Comparison of ENCODE assay signal across 8 mouse cellular contexts in genomic region chr5:108269063-108269810, GRCm38 (mm10). TPM values are rescaled to one million over a fixed set of nuclear protein-coding genes. Genes with fewer than 3 reads are reported as not detected.
A peak's percentile ranks its signal among the peaks of the same experiment; 100 is the strongest.
DNase-seq lines count a peak whose midpoint lies in the region; ATAC-seq and TF ChIP-seq lines count a peak whose summit lies in the region.

No protein-coding gene starts in this region.

- peaks cover 4% of the 10 kb centered on the region; the same call in 1 of the 2 replicates for H3K36me3 ChIP-seq in heart, embryonic 15.5 days
- peaks cover 7% of the 10 kb centered on the region for H3K36me3 ChIP-seq in liver, embryonic 14.5 days (replicated peaks; ENCODE audit: control insufficient read depth, insufficient read depth, low read depth)
- 0 out of 2 replicates have a peak, but pooled peaks cover 3% of the 10 kb centered on the region for H3K36me3 ChIP-seq in stomach, embryonic 14.5 days (ENCODE audit: control insufficient read depth, insufficient read depth, low read length)

- TF ChIP-seq EP300 in liver, embryonic 14.5 days (IDR thresholded peaks at IDR 0.05; ENCODE audit: low read depth) = no peak; the same call in 1 of the 2 replicates

- no peaks in the 10 kb centered on the region for H3K27me3 ChIP-seq in heart, embryonic 15.5 days
- H3K27me3 ChIP-seq in liver, embryonic 14.5 days (ENCODE audit: control insufficient read depth, insufficient read depth, low read length) = no peaks in the 10 kb centered on the region
- no peaks in the 10 kb centered on the region for H3K27me3 ChIP-seq in stomach, embryonic 14.5 days (ENCODE audit: control insufficient read depth, insufficient read depth, low read length)

- H3K4me2 ChIP-seq in heart, embryonic 15.5 days = peak overlapping the region; percentile 78
- peak overlapping the region; percentile 96 for H3K4me2 ChIP-seq in liver, embryonic 14.5 days (ENCODE audit: low read depth)
- H3K4me2 ChIP-seq in stomach, embryonic 14.5 days (replicated peaks; ENCODE audit: low read depth, low read length) = peak overlapping the region; percentile 76

- ATAC-seq in frontal cortex, adult (ENCODE audit: low TSS enrichment) = peak; percentile 60
- peak; percentile 53 for ATAC-seq in heart, embryonic 15.5 days (replicated peaks; ENCODE audit: insufficient number of reproducible peaks, insufficient read depth, low FRiP score, low read depth)
- peak; percentile 70 for ATAC-seq in liver, embryonic 14.5 days (ENCODE audit: insufficient read depth)
- peak; percentile 73; the same call in 1 of the 2 replicates for ATAC-seq in stomach, embryonic 14.5 days (ENCODE audit: insufficient number of reproducible peaks, insufficient read depth, low FRiP score, low read depth)

- H3K9ac ChIP-seq in heart, embryonic 15.5 days = peak overlapping the region; percentile 96
- peak overlapping the region; percentile 94 for H3K9ac ChIP-seq in liver, embryonic 14.5 days (replicated peaks)
- H3K9ac ChIP-seq in stomach, embryonic 14.5 days (replicated peaks; ENCODE audit: low read depth, low read length) = peak overlapping the region; percentile 88

- peak overlapping the region; percentile 98 for H3K27ac ChIP-seq in heart, embryonic 15.5 days
- peak overlapping the region; percentile 95 for H3K27ac ChIP-seq in liver, embryonic 14.5 days
- H3K27ac ChIP-seq in stomach, embryonic 14.5 days (ENCODE audit: low read length) = peak overlapping the region; percentile 97

- no peak for TF ChIP-seq POLR2A in brain, embryonic 14.5 days (IDR thresholded peaks at IDR 0.05; ENCODE audit: borderline replicate concordance, extremely low read depth, insufficient read depth, insufficient read length, poor library complexity, severe bottlenecking)

- WGBS in heart, embryonic 15.5 days = under 1% methylated on average over 44 of the region's 44 CpGs
- under 1% methylated on average over 43 of the region's 44 CpGs for WGBS in liver, embryonic 14.5 days (ENCODE audit: insufficient replicate concordance)
- WGBS in stomach, embryonic 14.5 days = under 1% methylated on average over 43 of the region's 44 CpGs

- H3K4me3 ChIP-seq in heart, embryonic 15.5 days = peak overlapping the region; percentile 90
- peak overlapping the region; percentile 84 to 100 for H3K4me3 ChIP-seq in liver, embryonic 14.5 days (ENCODE audit: insufficient read depth in 1 of 2, low read depth in 2 of 2, low read length in 2 of 2)
- H3K4me3 ChIP-seq in stomach, embryonic 14.5 days (ENCODE audit: low read depth, low read length) = peak overlapping the region; percentile 94

- no peak for TF ChIP-seq CTCF in brain, embryonic 14.5 days (IDR thresholded peaks at IDR 0.05; ENCODE audit: borderline replicate concordance, extremely low read depth, insufficient read depth, insufficient read length)
- TF ChIP-seq CTCF in liver, embryonic 14.5 days (IDR thresholded peaks at IDR 0.05; ENCODE audit: low read depth) = 0 out of 2 replicates have a peak, but pooled peaks have one; percentile 1

- peaks cover 21% of the 10 kb centered on the region for H3K4me1 ChIP-seq in heart, embryonic 15.5 days (replicated peaks)
- peaks cover 34 to 52% of the 10 kb centered on the region in 2 experiments for H3K4me1 ChIP-seq in liver, embryonic 14.5 days (replicated peaks; ENCODE audit: control insufficient read depth in 2 of 2, insufficient read depth in 2 of 2, low read length in 1 of 2)
- H3K4me1 ChIP-seq in stomach, embryonic 14.5 days (ENCODE audit: control insufficient read depth, insufficient read depth, low read length) = peaks cover 12% of the 10 kb centered on the region

- DNase-seq in frontal cortex, postnatal 14 days (ENCODE audit: low spot score in 2 of 2) = no peak
- peak; percentile 29 for DNase-seq in 3T3-L1 (ENCODE audit: low read depth, low spot score)
- peak; percentile 12 for DNase-seq in brain, embryonic 14.5 days (ENCODE audit: low read depth)
- peak in 1 of 3 experiments; percentile 35 for DNase-seq in liver, embryonic 14.5 days (ENCODE audit: low read depth in 3 of 3, low spot score in 3 of 3)
- no peak for DNase-seq in spleen, adult 12 weeks (ENCODE audit: low spot score)

- H3K9me3 ChIP-seq in heart, embryonic 15.5 days (replicated peaks) = no peaks in the 10 kb centered on the region
- no peaks in the 10 kb centered on the region for H3K9me3 ChIP-seq in liver, embryonic 14.5 days (ENCODE audit: control insufficient read depth, low read length)
- no peaks in the 10 kb centered on the region for H3K9me3 ChIP-seq in stomach, embryonic 14.5 days (ENCODE audit: control insufficient read depth, low read depth, low read length)

RNA-seq across cellular contexts. Expression of gene Dr1, which starts 0.5 kb away (rescaled TPM):
- polyA plus RNA-seq in brain, embryonic 14.5 days (2012; rRNA removed) = 35.8 and 38.2 TPM in 2 replicates
- polyA plus RNA-seq in heart, embryonic 15.5 days (2015; fragmentation: Nextera tagmentation; extraction: Ambion mirVana) = 23.9 and 24.2 TPM in 2 replicates
- 13.6 and 17.3 TPM in 2 replicates for polyA plus RNA-seq in liver, embryonic 14.5 days (2012; rRNA removed)
- polyA plus RNA-seq in liver, embryonic 14.5 days (2014; fragmentation: Nextera tagmentation; extraction: Ambion mirVana) = 25.3 and 28.1 TPM in 2 replicates
- 39.0 and 42.8 TPM in 2 replicates for polyA plus RNA-seq in stomach, embryonic 14.5 days (2014; fragmentation: Nextera tagmentation; extraction: Ambion mirVana)

RNA-seq across cellular contexts. Expression of gene Pigg, which starts 43.2 kb away (rescaled TPM):
- polyA plus RNA-seq in brain, embryonic 14.5 days (2012; rRNA removed) = 5.8 and 6.0 TPM in 2 replicates
- 5.3 and 5.7 TPM in 2 replicates for polyA plus RNA-seq in heart, embryonic 15.5 days (2015; fragmentation: Nextera tagmentation; extraction: Ambion mirVana)
- polyA plus RNA-seq in liver, embryonic 14.5 days (2012; rRNA removed) = 2.3 and 2.6 TPM in 2 replicates
- polyA plus RNA-seq in liver, embryonic 14.5 days (2014; fragmentation: Nextera tagmentation; extraction: Ambion mirVana) = 1.1 and 1.2 TPM in 2 replicates
- polyA plus RNA-seq in stomach, embryonic 14.5 days (2014; fragmentation: Nextera tagmentation; extraction: Ambion mirVana) = 3.1 and 3.8 TPM in 2 replicates

Comparison
In these comparisons a context has a peak if more than half of its experiments do, and no peak if none do; other contexts are left out.
1. DNase-seq: peak in 3T3-L1 (single experiment) and brain, embryonic 14.5 days (single experiment); none in frontal cortex, postnatal 14 days (0 of 2) and spleen, adult 12 weeks (single experiment).
2. Peak in every context shown above with its lines, with median percentiles within 50 percentile points of each other: ATAC-seq, H3K27ac ChIP-seq, H3K4me2 ChIP-seq, H3K4me3 ChIP-seq and H3K9ac ChIP-seq.